Mouse (Mus musculus): ENCODE measurements around the gene Cnst. TPM values are rescaled to one million over a fixed set of nuclear protein-coding genes. Genes with fewer than 3 reads are reported as not detected.

The Cnst gene
- polyA plus RNA-seq, 1 experiment from 2014 or later = 18.5 TPM

DNA sequence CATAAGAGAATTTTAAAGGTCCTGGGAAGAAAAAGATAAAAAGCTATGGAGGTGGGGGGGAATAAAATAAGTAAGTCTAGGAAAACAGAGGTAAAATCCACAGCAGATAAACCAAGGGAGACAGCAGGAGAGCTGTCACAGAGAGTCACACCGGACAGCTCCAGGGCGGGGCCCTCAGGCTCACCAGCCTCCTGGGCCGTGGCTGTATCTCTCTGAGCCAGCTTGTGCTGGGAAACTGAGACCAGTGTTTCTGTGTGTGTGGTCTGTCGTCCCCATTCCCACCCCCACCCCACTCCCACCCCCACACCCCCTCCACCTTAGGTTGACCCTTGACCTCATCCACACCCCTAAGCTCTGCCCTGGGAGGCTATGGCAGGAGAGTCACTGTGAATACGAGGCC is 65.0 kb downstream of the Cnst start:
- no peak for DNase-seq (ENCODE audit: extremely low spot score, low spot score)
- peaks cover 15% of the 10 kb centered on the region for H3K36me3 ChIP-seq (replicated peaks)
- H3K9me3 ChIP-seq = no peaks in the 10 kb centered on the region
- H3K27ac ChIP-seq = no peak overlapping the region
- H3K4me3 ChIP-seq = no peak overlapping the region
- H3K4me1 ChIP-seq = 0 out of 2 replicates have a peak, but pooled peaks cover 3% of the 10 kb centered on the region
- WGBS = 67% methylated on average over 5 of the region's 5 CpGs
- no peaks in the 10 kb centered on the region for H3K27me3 ChIP-seq (ENCODE audit: poor library complexity, severe bottlenecking)

DNA sequence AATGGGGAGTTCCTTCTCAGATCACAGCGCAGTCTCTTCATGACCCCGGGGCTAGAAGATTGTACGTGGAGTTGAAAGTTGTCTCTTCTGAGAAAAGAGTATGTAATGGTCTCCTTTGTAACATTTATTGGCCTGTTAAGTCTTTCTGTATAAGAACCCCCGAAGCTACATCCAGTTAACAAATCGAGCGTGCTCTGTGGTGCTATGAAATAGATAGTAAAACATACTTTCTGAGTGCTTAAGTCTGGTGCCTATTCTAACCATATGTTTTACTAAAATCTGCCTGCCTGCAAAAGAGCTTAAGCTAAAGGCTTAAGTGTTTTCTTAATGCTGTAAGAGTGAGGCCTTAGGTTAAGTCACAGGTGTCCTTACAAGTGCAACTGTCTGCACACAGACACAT is 66.2 kb downstream of the Cnst start:
- DNase-seq (ENCODE audit: extremely low spot score, low spot score) = no peak
- Histone ChIP-seq H3K27ac (no peak overlapping the region), H3K4me1 (0 out of 2 replicates have a peak, but pooled peaks cover 3% of the 10 kb centered on the region), H3K9me3 (no peaks in the 10 kb centered on the region), H3K36me3 (replicated peaks) (peaks cover 15% of the 10 kb centered on the region), H3K27me3 (ENCODE audit: poor library complexity, severe bottlenecking) (no peaks in the 10 kb centered on the region), H3K4me3 (no peak overlapping the region)
- WGBS = 96% methylated on average over 6 of the region's 6 CpGs

DNA sequence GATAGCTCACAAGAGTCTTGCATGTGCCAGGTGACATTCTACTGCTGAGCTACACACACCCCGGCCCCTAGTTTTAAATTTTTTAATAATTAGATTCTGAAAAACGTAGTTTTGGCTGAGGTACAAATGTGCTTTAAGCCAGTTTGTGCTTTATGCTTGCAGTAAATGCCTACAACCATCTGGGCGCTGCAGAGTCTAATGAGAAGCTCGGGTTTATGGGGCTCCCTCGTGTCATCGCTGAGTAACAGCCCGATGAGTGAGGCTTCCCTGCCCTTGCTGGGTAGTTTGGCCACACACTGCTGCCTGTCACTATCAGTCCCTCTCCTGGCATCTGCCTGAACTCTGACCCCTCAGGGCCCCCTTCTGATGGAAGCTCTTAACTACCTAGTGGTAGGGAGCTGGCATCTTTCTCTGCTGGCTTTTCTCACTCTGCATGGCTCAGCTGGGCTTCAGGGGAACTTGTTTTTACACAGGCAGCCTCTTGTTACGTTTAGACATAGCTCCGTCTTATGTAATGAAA is 66.9 kb downstream of the Cnst start:
- DNase-seq (ENCODE audit: extremely low spot score, low spot score) = no peak
- H3K27me3 ChIP-seq (ENCODE audit: poor library complexity, severe bottlenecking) = no peaks in the 10 kb centered on the region
- no peak overlapping the region for H3K4me3 ChIP-seq
- H3K9me3 ChIP-seq = no peaks in the 10 kb centered on the region
- H3K27ac ChIP-seq = no peak overlapping the region
- 0 out of 2 replicates have a peak, but pooled peaks cover 3% of the 10 kb centered on the region for H3K4me1 ChIP-seq
- WGBS = 88% methylated on average over 9 of the region's 9 CpGs
- H3K36me3 ChIP-seq (replicated peaks) = peaks cover 15% of the 10 kb centered on the region

DNA sequence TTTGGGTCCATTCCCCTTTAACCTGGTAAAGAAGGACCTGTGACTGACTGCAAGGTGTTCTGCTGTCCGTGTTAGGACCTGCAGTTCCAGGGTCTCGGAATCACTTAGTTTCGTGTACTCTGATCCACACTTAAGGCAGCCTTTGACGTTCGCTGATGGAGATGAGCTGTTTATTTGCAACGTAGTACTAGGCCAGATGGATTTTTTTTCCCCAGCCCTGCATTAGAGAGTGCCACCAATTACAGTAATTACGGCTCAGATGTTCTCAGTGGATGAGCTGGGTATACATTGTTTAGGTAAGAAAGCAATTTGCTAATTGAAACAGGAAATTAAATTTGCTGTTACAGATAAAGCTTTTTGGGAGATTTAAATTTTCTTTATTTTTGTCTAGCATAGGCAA is 71.3 kb downstream of the Cnst start:
- H3K4me3 ChIP-seq = no peak overlapping the region
- no peaks in the 10 kb centered on the region for H3K9me3 ChIP-seq
- no peaks in the 10 kb centered on the region for H3K4me1 ChIP-seq
- H3K36me3 ChIP-seq (replicated peaks) = peaks cover 9% of the 10 kb centered on the region; the same call in 1 of the 2 replicates
- H3K27me3 ChIP-seq (ENCODE audit: poor library complexity, severe bottlenecking) = no peaks in the 10 kb centered on the region
- H3K27ac ChIP-seq = no peak overlapping the region
- 91% methylated on average over 7 of the region's 7 CpGs for WGBS
- DNase-seq (ENCODE audit: extremely low spot score, low spot score) = no peak

DNA sequence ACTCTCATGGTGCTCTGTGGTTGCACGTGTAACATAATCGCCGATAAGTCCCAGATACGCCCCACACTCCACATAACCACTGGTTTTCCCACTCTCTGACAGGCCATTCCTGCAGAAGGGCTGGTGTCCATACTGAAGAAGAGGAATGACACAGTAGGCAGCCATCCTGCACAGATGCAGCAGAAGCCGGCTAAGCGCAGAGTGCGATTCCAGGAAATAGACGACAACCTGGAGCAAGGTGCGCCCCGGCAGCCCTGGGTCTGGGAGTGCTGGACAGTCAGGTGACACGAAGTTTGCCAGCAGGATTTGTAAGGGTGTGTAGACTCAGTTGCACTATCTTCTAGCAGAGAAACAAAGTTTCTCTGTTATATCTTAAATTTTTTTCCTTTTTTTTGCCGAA is 76.5 kb downstream of the Cnst start:
- Histone ChIP-seq H3K27ac (no peak overlapping the region), H3K4me3 (no peak overlapping the region), H3K27me3 (ENCODE audit: poor library complexity, severe bottlenecking) (no peaks in the 10 kb centered on the region), H3K4me1 (no peaks in the 10 kb centered on the region), H3K9me3 (no peaks in the 10 kb centered on the region), H3K36me3 (replicated peaks) (peaks cover 20% of the 10 kb centered on the region)
- DNase-seq (ENCODE audit: extremely low spot score, low spot score) = no peak
- WGBS = 94% methylated on average over 12 of the region's 12 CpGs

DNA sequence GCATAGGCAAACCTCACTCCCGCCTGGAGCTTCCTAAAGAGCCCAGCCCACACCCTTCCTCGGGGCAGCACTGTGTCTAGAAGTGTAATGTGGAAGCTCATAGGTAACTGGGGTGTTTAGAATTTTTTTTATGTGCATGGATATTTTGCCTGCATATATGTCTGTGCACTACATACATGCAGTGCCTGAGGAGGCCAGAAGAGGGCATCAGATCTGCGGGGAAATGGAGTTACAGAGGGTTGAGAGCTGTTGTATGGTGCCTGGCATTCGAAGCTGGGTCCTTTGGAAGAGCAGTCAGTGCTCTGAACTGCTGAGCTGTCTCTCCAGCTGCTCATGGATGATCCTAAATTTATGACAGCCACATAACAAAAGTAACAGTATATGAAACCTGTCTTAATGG is 77.5 kb downstream of the Cnst start:
- H3K4me3 ChIP-seq = no peak overlapping the region
- H3K36me3 ChIP-seq (replicated peaks) = peaks cover 20% of the 10 kb centered on the region
- H3K4me1 ChIP-seq = 0 out of 2 replicates have a peak, but pooled peaks cover 3% of the 10 kb centered on the region
- H3K27ac ChIP-seq = no peak overlapping the region
- DNase-seq (ENCODE audit: extremely low spot score, low spot score) = no peak
- WGBS = 65% methylated on average over 4 of the region's 4 CpGs
- H3K9me3 ChIP-seq = no peaks in the 10 kb centered on the region
- no peaks in the 10 kb centered on the region for H3K27me3 ChIP-seq (ENCODE audit: poor library complexity, severe bottlenecking)

DNA sequence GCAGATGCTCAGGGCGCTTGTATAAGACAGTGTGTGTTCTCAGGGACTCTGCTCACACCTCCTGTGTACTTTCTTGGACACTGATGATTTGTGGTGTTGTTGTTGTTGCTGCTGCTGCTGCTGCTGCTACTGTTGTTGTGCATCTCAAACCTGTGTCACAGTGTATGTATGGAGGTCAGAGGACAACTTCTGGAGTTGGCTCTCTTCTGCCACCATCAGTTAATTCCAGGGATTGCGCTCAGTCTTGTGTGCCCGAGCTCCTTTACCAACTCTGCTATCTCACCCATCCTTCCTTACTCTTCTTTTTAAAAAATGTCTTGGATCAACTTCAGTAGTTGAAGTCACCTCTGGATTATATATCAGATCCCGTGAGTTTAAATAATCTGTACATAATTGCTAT is 78.2 kb downstream of the Cnst start:
- no peak overlapping the region for H3K27ac ChIP-seq
- no peaks in the 10 kb centered on the region for H3K9me3 ChIP-seq
- WGBS = 75% methylated on average over 4 of the region's 4 CpGs
- no peaks in the 10 kb centered on the region for H3K27me3 ChIP-seq (ENCODE audit: poor library complexity, severe bottlenecking)
- no peak for DNase-seq (ENCODE audit: extremely low spot score, low spot score)
- H3K4me1 ChIP-seq = peaks cover 6% of the 10 kb centered on the region; the same call in 1 of the 2 replicates
- H3K4me3 ChIP-seq = no peak overlapping the region
- peaks cover 18% of the 10 kb centered on the region for H3K36me3 ChIP-seq (replicated peaks)

DNA sequence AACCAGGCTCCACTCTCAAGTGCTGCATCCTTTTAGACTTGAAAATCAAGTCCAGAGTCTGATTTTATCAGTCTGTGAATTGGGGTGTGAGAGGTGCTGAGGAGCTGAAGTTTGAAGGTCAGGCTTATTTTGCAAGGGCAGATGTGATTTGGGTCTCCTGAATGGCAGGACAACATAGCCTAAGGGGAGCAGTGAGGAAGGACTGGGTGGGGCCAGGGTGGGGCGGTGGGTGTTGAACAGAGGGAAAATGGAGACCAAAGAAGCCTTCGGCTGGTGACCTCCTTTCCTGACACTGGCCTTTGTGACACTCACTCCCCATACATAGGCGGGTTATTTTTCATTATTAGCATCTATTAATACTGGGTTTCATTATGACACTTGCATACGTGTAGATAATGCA is 81.7 kb downstream of the Cnst start:
- Histone ChIP-seq H3K9me3 (no peaks in the 10 kb centered on the region), H3K27ac (no peak overlapping the region), H3K27me3 (ENCODE audit: poor library complexity, severe bottlenecking) (no peaks in the 10 kb centered on the region), H3K4me1 (peaks cover 10% of the 10 kb centered on the region; the same call in 1 of the 2 replicates), H3K4me3 (no peak overlapping the region), H3K36me3 (replicated peaks) (peaks cover 12% of the 10 kb centered on the region)
- 91% methylated on average over 4 of the region's 4 CpGs for WGBS
- DNase-seq (ENCODE audit: extremely low spot score, low spot score) = no peak

DNA sequence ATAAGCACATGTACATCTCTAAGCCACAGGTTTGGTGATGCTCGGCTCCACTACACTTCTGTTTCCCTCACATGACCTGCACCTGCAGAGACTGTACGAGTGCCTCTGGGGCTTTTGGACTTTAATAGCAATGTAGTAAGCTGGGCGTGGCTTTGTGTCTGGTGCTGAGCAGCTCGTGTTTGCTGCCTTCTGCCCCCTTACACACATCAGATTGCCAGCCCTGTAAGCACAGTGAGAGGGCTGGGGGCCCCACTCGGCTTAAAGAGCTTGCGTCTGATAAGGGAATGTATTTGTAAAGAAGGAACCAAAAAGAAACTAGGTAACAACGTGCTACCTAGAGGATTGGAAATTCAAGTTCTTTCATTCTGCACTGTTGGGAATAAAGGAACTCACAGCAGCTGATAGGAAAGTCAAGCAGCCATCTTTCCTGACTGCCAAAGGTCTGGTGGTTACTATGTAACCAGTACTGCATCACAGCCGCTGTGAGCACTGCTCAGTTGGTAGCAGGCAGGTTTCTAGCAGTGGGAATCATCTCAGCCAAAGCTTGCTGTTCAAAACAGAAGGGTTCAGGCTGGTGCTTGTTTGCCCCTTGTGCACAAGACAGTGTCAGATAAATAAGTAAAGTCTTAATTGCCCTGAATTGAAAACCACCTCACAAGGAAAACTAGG is 82.4 kb downstream of the Cnst start:
- Histone ChIP-seq H3K9me3 (no peaks in the 10 kb centered on the region), H3K4me3 (no peak overlapping the region), H3K27me3 (ENCODE audit: poor library complexity, severe bottlenecking) (no peaks in the 10 kb centered on the region), H3K4me1 (peaks cover 10% of the 10 kb centered on the region; the same call in 1 of the 2 replicates), H3K36me3 (replicated peaks) (peaks cover 12% of the 10 kb centered on the region), H3K27ac (no peak overlapping the region)
- WGBS = 77% methylated on average over 8 of the region's 8 CpGs
- DNase-seq (ENCODE audit: extremely low spot score, low spot score) = no peak

DNA sequence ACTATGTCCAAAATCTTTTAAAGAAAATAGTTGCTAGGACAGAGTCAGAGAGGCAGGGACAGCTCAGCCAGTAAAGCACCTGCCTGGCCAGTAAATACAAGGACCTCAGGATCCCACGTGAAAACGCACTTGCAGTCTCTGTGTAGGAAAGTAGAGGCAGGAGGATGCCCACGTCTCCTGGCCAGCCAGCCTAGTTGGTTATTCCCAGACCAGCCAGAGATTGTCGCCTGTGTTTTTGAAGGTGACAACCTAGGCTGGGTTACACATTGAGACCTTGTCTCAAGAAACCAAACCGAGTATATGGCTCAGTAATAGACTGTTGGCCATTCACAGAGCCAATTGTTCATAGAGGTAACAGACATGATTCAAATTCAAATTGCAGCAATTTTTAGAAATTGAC is 83.1 kb downstream of the Cnst start:
- Histone ChIP-seq H3K4me3 (no peak overlapping the region), H3K27ac (no peak overlapping the region), H3K27me3 (ENCODE audit: poor library complexity, severe bottlenecking) (no peaks in the 10 kb centered on the region), H3K36me3 (replicated peaks) (peaks cover 12% of the 10 kb centered on the region), H3K9me3 (no peaks in the 10 kb centered on the region), H3K4me1 (peaks cover 10% of the 10 kb centered on the region; the same call in 1 of the 2 replicates)
- WGBS = 85% methylated on average over 5 of the region's 5 CpGs
- no peak for DNase-seq (ENCODE audit: extremely low spot score, low spot score)

DNA sequence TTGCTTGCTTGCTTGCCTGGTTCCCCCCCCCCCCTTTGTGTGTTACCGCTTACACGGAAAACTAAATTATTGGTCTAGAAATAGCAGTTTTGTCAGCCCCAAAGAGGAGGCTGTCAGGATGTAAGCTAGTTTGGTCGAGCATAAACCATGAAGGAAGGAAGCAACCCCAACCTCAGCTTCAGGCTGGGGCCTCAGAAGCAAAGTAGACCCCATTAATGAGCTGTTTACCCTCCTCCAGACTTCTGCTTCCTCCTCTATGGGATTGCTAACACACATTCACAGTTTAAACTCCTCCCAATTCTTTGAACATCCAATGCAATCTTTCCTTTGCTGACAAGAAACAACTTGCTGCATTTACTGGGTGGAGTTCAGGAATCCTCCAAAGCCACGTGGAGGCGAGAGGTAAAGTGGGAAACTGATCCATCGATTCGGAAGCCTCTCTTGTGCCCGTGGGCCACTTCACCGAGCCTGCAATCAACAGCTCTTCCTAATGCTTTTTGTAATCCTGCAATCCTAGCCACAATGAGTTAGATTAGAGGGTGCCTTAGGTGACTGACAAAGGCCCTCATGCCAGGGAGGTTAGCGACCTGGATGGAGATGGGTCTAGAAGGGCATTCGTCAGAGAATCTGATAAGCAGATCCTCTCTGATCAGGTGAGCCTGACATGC is 86.7 kb downstream of the Cnst start:
- Histone ChIP-seq H3K27me3 (ENCODE audit: poor library complexity, severe bottlenecking) (no peaks in the 10 kb centered on the region), H3K27ac (no peak overlapping the region), H3K9me3 (no peaks in the 10 kb centered on the region), H3K4me3 (no peak overlapping the region), H3K36me3 (replicated peaks) (no peaks in the 10 kb centered on the region), H3K4me1 (peaks cover 10% of the 10 kb centered on the region; the same call in 1 of the 2 replicates)
- WGBS = 82% methylated on average over 11 of the region's 11 CpGs
- no peak for DNase-seq (ENCODE audit: extremely low spot score, low spot score)

DNA sequence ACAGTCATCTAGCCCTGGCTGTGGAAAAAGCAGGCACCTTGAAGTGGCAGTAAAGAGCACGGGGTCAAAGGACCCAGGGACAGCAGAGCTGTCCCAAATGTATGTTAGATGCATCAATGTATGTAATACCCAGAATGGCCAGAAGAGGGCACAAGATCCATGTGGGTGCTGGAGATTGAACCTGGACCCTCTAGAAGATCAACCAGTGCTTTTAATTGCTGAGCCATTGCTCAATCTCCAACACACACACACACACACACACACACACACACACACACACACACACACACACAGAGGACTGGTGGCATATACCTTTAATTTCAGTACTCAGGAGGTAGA is 87.2 kb downstream of the Cnst start:
- DNase-seq (ENCODE audit: extremely low spot score, low spot score) = peak; percentile 23
- Histone ChIP-seq H3K4me1 (peaks cover 9% of the 10 kb centered on the region; the same call in 1 of the 2 replicates), H3K9me3 (no peaks in the 10 kb centered on the region), H3K27ac (no peak overlapping the region), H3K4me3 (no peak overlapping the region), H3K36me3 (replicated peaks) (no peaks in the 10 kb centered on the region), H3K27me3 (ENCODE audit: poor library complexity, severe bottlenecking) (no peaks in the 10 kb centered on the region)
- 55% methylated on average over 1 of the region's 1 CpGs for WGBS

DNA sequence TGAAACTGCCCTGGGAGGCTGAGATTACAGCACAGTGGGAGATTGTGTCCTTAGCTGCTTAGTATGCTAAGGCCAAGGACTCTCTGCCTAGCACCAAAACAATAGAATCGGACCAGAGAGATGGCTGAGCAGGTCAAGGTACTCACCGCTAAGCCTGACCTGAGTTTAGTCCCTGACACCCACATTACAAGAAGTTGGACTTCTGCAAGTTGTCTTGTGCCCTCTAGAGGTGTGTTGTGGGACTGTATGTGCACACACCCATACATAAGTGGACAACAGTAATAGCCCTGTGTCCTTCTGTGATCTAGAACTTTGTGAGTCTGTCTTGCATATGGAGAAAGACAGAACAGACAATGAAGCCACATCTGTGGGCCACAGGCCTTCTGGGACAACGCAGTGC is 88.0 kb downstream of the Cnst start:
- no peak overlapping the region for H3K27ac ChIP-seq
- no peaks in the 10 kb centered on the region for H3K9me3 ChIP-seq
- DNase-seq (ENCODE audit: extremely low spot score, low spot score) = no peak
- H3K27me3 ChIP-seq (ENCODE audit: poor library complexity, severe bottlenecking) = no peaks in the 10 kb centered on the region
- H3K4me3 ChIP-seq = no peak overlapping the region
- H3K4me1 ChIP-seq = peaks cover 6% of the 10 kb centered on the region; the same call in 1 of the 2 replicates
- WGBS = 90% methylated on average over 3 of the region's 3 CpGs
- H3K36me3 ChIP-seq (replicated peaks) = no peaks in the 10 kb centered on the region
